ENCODE assay signal across 11 mouse cellular contexts in genomic region chr2:18943930-18944329, GRCm38 (mm10). TPM values are rescaled to one million over a fixed set of nuclear protein-coding genes. Genes with fewer than 3 reads are reported as not detected.
A peak's percentile ranks its signal among the peaks of the same experiment; 100 is the strongest.
DNase-seq lines count a peak whose midpoint lies in the region; ATAC-seq lines count a peak whose summit lies in the region.
"Had no signal": no experiment of that assay in that cellular context is flagged by ENCODE, and none has a peak within 500 bp of the region (broad histone marks: within the 10 kb centered on the region; RNA-seq: fewer than 3 reads in every experiment).

No protein-coding gene starts in this region.

- no peak for ATAC-seq in liver, embryonic 13.5 days (ENCODE audit: low read depth)
- ATAC-seq: intestine, embryonic 15.5 days had no signal

- H3K4me1 ChIP-seq in liver, embryonic 13.5 days (replicated peaks): peaks cover 76% of the 10 kb centered on the region

- no peak overlapping the region for H3K4me3 ChIP-seq in liver, embryonic 13.5 days (replicated peaks)
- H3K4me3 ChIP-seq: intestine, embryonic 15.5 days; limb, embryonic 12.5 days had no signal

- no peaks in the 10 kb centered on the region for H3K9me3 ChIP-seq in liver, embryonic 13.5 days (replicated peaks)
- H3K9me3 ChIP-seq: G1E; intestine, embryonic 15.5 days; limb, embryonic 12.5 days had no signal

- DNase-seq in 416B (ENCODE audit: low read depth): peak; percentile 40
- DNase-seq in Muller cell, postnatal 12 days (ENCODE audit: inconsistent ontology term): peak; percentile 64
- DNase-seq in heart, postnatal 4 days: peak; percentile 49
- DNase-seq in liver, embryonic 13.5 days: no peak
- no peak for DNase-seq in gastrocnemius, postnatal 25 days
- no peak for DNase-seq in cerebellum, adult 18-20 months
- DNase-seq in retina, postnatal 1 day: no peak
- DNase-seq: thymus, postnatal 36 days had no signal

- H3K27me3 ChIP-seq in liver, embryonic 13.5 days: no peaks in the 10 kb centered on the region
- H3K27me3 ChIP-seq: intestine, embryonic 15.5 days had no signal

- no peak overlapping the region for H3K4me2 ChIP-seq in liver, embryonic 13.5 days
- H3K4me2 ChIP-seq: intestine, embryonic 15.5 days; limb, embryonic 12.5 days had no signal

- peak overlapping the region; percentile 56; the same call in 1 of the 2 replicates for H3K27ac ChIP-seq in liver, embryonic 13.5 days
- H3K27ac ChIP-seq: intestine, embryonic 15.5 days; limb, embryonic 12.5 days had no signal

- no peak overlapping the region for H3K9ac ChIP-seq in liver, embryonic 13.5 days
- H3K9ac ChIP-seq: intestine, embryonic 15.5 days; limb, embryonic 12.5 days had no signal

- no peaks in the 10 kb centered on the region for H3K36me3 ChIP-seq in liver, embryonic 13.5 days
- H3K36me3 ChIP-seq: intestine, embryonic 15.5 days; limb, embryonic 12.5 days had no signal

- 67% methylated on average over 2 of the region's 2 CpGs for WGBS in liver, embryonic 13.5 days (ENCODE audit: insufficient replicate concordance)

RNA-seq across cellular contexts. Expression of gene Pip4k2a, which starts 54.0 kb away (rescaled TPM):
- 1 to 10 TPM; 7.9 to 8.1 TPM for total RNA-seq in heart, postnatal 4 days (2021)
- 15.8 and 18.8 TPM in 2 replicates for polyA plus RNA-seq in liver, embryonic 13.5 days (2015; fragmentation: Nextera tagmentation; extraction: Ambion mirVana)
- total RNA-seq in gastrocnemius, postnatal 25 days (2021): 1 to 10 TPM; 4.0 TPM

RNA-seq across cellular contexts. Expression of gene 4930426L09Rik, which starts 54.2 kb away (rescaled TPM):
- under 1 TPM; 0.36 to 0.48 TPM for total RNA-seq in heart, postnatal 4 days (2021)
- polyA plus RNA-seq in liver, embryonic 13.5 days (2015; fragmentation: Nextera tagmentation; extraction: Ambion mirVana): 0.17 and 0.22 TPM in 2 replicates
- total RNA-seq in gastrocnemius, postnatal 25 days (2021): under 1 TPM in 1 of 2 experiments, not detected in 1; 0.18 TPM

Comparison
In these comparisons a context has a peak if more than half of its experiments do, and no peak if none do; other contexts are left out.
1. DNase-seq: peak in 416B (single experiment), Muller cell, postnatal 12 days (single experiment) and heart, postnatal 4 days (single experiment); none in liver, embryonic 13.5 days (single experiment), gastrocnemius, postnatal 25 days (single experiment), cerebellum, adult 18-20 months (0 of 2) and retina, postnatal 1 day (single experiment).